Mouse (Mus musculus): ENCODE data around the gene Bag6.
A peak's percentile ranks its signal among the peaks of the same experiment; 100 is the strongest.

Gene Bag6

DNA sequence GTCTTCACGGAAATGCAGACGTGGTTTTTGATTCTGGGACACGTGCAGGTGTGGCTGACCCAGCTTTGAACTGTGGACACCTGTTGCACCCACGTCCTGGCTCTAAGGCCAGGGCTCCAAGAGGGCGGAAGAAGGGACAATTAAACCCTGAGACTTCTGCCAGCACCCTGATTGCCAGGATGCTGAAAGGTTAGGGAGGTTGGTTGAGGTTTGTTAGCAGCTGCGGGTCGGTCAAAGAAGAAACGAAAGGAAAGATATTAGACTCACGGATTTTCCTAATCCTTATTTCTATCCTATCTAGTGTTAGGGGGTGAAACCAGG lies 61.3 kb downstream of the Bag6 start:
- DNase-seq = peak; percentile 54
